Mouse (Mus musculus) layer of hippocampus, adult 2 months (tissue): ENCODE data around the gene Cdc42. TPM values are rescaled to one million over a fixed set of nuclear protein-coding genes. Genes with fewer than 3 reads are reported as not detected.

Experiments
- DNase-seq, 2 experiments: peaks; one replicate each; pipeline ENCODE4 v3.0.0; 2022; ENCODE audit warnings: low spot score in 2 of 2
- H3K27ac ChIP-seq: fragments of 200-600 bp; 2 replicates; pipeline ENCODE4 v1.8.1; 2022
- H3K4me3 ChIP-seq: fragments of 200-600 bp; 2 replicates; pipeline ENCODE4 v1.8.1; 2022; ENCODE audit warnings: mild to moderate bottlenecking
- CTCF ChIP-seq: fragments of 200-600 bp; conservative IDR thresholded peaks from 2 replicates; pipeline ENCODE4 v1.8.1; 2022; ENCODE audit warnings: antibody characterized with exemption, mild to moderate bottlenecking, moderate library complexity
- total RNA-seq, 2 experiments: library from RNA; stranded (reverse); gene quantifications; 2 replicates each; pipeline ENCODE4 v1.2.3; 2021

Cdc42 gene
- total RNA-seq, 2 experiments from 2014 or later: 300 to 303 TPM

DNA sequence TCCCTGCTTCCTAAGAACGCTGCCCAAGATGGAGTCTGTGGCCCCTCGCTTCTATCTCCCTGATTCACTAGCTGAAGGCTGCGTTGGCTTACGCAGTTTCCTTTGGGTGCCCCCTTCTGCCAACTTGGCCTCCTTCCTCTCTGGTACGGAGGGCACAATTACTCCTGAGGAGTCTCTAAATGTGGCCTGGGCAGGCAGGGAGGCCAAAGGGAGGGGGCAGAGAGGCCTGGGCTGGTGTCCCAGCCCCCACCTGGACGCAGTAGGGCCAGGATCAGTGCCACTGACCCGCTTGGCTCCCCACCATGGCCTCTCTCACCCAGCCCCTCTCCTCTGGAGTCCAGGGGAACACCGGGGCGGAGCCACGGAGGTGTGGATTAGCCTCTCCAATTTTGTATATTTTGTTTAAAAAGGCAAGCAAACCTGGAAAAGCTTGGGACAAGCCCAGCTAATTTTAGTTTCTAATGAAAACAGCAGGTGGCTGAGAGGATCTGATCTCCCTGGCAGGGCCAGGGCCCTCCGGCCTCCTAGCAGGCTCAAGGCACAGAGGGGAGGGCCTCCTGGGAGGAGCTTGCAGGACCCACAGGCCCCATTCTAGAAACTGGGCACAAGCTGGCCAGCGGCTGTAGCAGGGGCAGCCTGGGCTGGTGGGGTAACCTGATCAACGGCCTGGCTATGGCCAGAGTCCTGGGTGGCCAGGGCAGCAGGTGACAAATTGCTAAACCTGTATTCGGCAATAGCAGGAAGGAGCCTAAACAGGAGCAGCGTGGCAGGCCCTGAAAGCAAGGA, 71.5 kb downstream of the Cdc42 start:
- DNase-seq: no peak
- TF ChIP-seq CTCF: no peak
- H3K27ac ChIP-seq: no peak overlapping the region
- H3K4me3 ChIP-seq: no peak overlapping the region

DNA sequence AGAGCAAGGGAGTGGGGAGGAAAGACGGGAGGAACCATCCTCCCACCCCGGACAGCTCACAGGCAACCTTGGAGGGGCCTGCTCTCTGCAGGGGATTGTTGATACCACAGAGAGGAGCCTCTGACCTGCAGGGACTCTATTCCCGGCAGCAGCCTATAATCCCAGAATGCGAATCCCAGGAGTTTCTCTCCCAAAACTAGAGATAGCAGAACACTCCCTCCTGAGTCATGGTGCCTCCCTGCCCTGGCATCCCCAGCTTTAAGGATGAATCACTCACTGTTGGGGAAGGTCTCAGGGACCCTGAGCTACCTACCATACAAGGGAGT, 74.2 kb downstream of the Cdc42 start:
- Histone ChIP-seq H3K27ac (no peak overlapping the region), H3K4me3 (no peak overlapping the region)
- no peak for TF ChIP-seq CTCF

DNA sequence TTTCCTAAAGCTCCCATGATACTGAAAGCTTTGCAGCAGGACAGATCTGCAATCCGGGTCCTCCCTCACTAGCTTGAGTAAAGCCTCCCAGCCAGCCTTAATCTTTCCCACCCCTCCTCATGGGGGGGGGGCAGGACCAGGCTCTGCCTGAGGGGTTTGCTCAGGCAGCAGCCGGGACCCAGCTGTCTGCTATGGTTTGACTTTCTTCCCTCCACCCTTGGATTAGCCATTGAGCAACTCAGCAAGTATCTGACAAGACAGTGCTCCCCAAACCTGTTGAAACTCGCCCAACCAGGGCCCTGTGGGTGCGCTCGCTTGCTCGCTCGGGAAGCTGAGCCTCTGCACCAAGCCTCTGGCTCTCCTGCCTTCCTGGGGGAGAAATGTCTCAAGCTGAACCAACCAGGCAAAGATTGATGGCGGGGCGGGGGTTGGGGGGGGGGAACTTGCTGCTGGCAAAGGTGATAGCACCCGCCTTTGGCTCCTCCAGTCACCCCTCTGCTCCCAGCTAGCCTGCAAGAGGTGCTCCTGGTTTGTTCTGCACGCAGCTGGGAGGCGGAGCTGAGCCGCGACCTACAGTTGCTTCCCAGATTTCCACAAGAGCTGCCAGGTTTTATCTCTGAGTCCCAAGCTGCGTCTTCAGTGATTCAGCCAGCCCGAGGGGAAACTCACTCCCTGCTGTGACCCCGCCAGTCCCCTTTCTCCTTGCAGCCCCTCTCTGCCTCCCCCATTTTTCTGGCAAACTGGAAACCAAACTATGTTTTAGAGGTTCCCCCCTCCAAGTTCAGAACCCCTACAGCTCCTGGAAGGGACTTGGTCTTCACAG, 74.7 kb downstream of the Cdc42 start:
- Histone ChIP-seq H3K4me3 (no peak overlapping the region), H3K27ac (no peak overlapping the region)
- no peak for TF ChIP-seq CTCF
- DNase-seq: no peak

More for the DNA sequence above, 74.2 kb downstream of the Cdc42 start:
- no peak for DNase-seq

DNA sequence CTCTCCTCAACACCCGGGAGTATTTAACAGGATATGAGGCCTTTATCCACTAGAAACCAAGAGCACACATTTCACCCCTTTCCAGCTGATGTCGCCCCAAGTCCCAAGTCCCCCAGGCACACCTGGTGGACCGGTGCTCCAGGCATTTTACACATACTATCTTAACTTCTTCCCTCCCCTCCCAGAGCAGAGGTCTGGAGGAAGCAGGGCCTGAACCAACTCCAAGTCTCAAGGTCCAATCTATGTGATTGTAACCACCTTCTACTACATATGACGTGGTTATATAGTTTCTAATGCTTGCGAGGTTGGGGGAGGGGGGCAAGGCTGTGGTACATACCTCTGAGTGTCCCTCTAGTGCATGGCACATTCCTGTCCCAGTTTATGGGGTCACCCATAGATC, 75.4 kb downstream of the Cdc42 start:
- Histone ChIP-seq H3K4me3 (no peak overlapping the region), H3K27ac (no peak overlapping the region)
- DNase-seq: no peak
- TF ChIP-seq CTCF: no peak

DNA sequence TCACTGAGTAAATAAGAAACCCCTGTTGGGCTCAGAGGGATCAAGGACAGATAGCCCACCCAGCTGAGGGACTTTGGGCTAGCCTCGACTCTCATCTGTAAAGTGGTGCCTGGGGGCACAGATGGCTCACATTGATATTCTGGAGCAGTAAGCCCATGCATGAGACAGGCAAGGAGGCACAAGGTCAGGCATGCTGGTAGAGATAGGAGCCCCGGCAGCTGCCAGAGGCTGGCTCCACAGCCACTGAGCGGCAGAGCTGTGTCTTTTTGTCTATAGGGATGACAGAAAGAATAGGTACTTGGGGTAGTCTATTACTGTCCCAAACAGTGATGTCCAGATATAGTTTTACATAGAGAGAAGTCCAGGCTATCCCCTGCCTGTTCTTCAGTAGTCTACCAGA, 76.2 kb downstream of the Cdc42 start:
- no peak for DNase-seq
- Histone ChIP-seq H3K4me3 (no peak overlapping the region), H3K27ac (no peak overlapping the region)
- no peak for TF ChIP-seq CTCF

DNA sequence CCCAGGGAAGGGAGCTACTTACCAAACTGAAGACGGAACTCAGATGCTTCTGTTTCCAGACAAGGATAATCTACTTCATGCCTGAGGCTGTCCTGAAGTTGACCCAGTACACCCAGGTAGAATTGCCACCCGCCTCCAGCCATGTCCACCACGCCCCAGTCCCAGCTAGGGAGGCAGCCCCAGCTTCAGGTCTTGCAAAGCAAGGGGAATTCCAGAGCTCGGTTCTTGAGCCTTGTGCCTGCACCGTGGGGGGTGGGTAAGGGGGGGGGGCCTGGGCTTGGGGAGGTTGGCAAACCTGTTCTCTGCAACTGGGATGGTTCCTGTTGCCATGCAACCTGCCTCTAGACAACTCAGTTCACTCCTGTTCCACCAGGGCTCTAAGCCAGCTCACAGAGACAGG, 78.2 kb downstream of the Cdc42 start:
- H3K27ac ChIP-seq: no peak overlapping the region
- H3K4me3 ChIP-seq: no peak overlapping the region
- TF ChIP-seq CTCF: no peak
- DNase-seq: no peak

DNA sequence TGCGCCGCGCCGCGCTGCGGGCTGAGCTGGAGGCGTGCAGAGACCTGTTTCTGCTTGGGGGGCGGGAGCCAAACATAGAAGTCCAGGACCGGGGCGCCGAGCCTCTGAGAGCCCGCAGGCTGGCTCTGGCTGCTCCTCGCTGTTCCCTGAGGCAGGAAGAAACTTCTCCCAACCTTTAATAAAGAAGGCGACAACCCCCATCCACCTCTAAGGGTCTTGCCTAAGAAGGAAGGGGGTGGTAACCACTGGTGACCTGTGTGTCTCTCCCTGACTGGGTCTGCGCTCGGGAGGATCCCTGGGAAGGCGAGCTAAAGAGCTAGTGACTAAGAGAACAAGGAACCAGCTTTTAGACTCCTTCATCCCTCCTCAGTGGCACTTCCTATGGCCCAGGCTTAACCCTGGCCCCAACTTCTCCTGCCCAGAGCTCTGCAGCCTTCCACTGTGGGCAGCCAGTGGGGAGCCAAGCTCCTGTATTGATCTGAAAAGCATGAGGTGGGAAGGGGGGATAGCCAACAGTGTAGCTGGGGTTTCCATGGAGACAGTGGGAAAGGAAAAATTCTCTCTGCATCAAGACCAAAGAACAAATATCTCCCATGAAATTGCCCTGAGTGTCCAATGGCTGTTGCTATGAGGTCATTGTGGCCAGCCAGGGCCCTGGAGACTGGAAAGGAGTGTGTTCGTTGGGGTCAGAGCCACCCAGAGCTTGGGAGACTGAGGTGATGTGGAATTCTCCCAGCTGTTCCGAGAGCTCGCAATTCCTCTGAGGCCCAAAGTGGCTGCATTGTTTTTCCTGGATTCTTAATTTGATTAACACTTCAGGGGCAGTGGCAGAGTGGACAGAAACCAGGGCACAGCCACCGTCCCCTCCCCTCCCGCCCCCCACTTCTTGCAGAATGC, 79.1 kb downstream of the Cdc42 start:
- TF ChIP-seq CTCF: no peak
- peak overlapping the region; percentile 59 for H3K4me3 ChIP-seq
- no peak for DNase-seq
- H3K27ac ChIP-seq: peak overlapping the region; percentile 77

DNA sequence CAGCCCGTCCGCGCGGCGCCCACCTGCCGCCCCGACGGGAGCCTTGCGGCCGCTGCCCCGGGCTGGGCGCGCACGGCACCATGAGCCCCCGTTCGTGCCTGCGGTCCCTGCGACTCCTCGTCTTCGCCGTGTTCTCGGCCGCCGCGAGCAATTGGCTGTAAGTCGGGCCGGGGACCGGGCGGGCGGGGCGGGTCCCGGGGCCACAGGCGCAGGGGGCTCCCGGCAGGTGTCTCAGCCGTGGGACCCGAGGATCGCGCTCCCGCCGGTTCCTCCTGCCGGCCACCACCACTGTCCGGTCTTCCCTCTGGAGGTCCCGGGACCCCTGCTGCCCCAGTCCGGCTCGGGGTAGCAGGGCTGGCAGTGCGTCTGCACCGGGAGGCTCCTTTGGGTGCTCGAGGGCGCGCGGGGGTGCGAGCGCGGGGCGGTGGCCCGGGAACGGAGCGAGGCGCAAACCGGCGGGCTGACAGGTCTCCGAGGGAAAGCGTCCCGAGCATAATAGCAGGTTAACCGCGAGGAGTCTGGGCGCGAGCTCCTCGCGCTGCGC, 79.8 kb downstream of the Cdc42 start:
- TF ChIP-seq CTCF: no peak
- H3K4me3 ChIP-seq: peak overlapping the region; percentile 59
- no peak for DNase-seq
- H3K27ac ChIP-seq: peak overlapping the region; percentile 77

DNA sequence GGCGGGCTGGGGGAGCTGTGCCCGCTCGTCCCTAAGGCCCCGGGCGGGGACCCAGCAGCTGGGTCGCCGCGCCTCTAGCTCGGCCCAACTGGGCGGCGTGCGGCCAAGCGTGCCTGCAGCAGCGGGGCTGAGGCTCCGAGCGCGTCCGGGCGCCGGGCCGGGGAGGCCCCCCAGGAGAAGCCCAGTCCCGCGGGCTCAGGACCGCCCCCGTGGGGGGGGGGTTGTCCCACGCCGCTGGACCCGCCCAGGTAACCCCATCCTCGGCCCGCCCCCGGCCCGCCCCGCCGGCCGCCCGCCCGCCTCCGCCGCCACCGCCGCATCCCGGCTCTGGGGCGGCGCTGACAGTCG, 80.4 kb downstream of the Cdc42 start, which contains the start of gene Wnt4:
TSS of gene Wnt4 (plus strand) at position 324 of the 348 bp plus-strand sequence.
- no peak for DNase-seq
- TF ChIP-seq CTCF: peak; percentile 33; the same call in 1 of the 2 replicates
- Histone ChIP-seq H3K27ac (peak within 1 kb of the TSS; percentile 77), H3K4me3 (peak within 1 kb of the TSS; percentile 59)

DNA sequence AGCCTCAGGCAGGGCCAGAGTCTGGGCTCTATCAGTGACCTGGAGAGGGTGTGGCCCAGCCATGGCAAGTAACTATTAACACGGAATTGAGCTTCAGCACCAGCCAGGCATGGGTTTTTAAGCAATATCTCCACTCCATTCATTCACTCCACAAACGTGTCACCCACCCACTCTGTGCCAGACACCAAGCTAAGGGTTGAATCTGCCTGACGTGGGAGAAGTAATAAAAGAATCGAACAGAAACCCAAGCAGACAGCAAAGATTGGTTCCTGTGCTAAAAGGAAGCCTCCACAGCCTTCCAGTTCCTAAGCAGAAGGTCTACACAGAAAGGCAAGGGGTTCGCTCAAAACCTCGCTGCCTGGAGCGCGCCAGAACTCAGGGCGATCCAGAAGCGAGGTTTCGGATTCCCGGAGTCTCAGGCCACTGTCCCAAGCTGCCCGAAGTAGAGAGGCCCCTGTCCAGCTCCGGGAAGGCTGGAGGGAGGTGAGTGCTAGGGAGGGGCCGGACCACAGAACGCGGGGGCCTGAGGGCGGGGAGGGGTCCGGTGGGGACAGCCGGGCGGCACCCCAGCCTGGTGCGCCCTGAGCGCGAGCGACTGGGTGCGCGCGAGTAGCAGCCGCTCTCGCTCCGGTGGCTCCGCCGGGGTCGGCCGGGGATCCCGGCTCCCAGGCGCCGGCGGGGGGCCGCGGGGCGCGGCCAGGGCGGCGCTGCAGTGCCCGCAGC, 80.9 kb downstream of the Cdc42 start:
- no peak overlapping the region; the same call in 1 of the 2 replicates for H3K27ac ChIP-seq

DNA sequence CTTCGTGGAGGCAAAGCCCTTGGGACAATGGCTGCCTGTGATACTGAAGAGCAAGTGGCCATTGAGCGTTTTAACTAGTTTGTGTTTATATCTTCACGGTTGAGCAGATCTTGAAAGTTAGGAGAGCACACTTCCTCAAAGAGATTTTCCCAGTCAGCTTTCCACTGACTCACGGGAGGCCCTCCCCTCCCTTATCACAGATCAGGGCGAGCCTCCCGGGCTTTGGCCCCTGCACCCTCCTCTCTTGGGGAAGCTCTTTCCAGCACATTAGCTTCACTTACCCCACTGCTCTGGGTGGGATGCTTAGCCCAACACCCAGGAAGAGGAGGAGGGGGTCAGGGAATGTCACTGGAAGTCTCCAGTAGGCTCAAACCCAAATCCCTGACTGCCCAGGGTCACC, 83.2 kb downstream of the Cdc42 start:
- TF ChIP-seq CTCF: no peak
- Histone ChIP-seq H3K27ac (no peak overlapping the region), H3K4me3 (no peak overlapping the region)
- DNase-seq: no peak

More for the DNA sequence above, 80.9 kb downstream of the Cdc42 start:
- no peak for TF ChIP-seq CTCF
- peak overlapping the region; percentile 48 for H3K4me3 ChIP-seq
- DNase-seq: no peak

DNA sequence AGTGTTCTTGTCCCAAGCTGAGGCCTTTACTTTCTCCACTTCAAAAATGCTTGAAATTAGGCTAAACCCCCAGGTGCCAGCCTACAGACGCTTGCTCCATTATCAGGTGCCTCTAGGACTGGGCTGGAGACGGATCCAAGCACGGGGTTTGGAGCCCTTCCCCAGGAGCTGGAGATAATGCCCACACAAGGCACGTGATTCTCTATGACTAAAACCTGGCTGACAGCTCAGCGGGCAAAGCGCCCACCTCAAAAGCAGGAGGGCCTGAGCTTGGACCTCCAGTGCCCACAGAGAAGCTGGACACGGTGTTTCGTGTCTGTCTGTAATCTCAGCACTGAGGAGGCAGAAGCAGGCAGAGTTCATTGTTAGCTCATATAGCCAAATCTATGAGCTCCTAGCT, 85.7 kb downstream of the Cdc42 start:
- no peak overlapping the region for H3K4me3 ChIP-seq
- no peak for DNase-seq
- TF ChIP-seq CTCF: no peak
- no peak overlapping the region for H3K27ac ChIP-seq

Other genes starting within 250 kb of the Cdc42 start
- 1 to 10 TPM; 5.2 to 6.6 TPM for gene Wnt4, start 80.2 kb downstream of the Cdc42 start, total RNA-seq
- not detected for gene Cela3a, start 52.1 kb upstream of the Cdc42 start, total RNA-seq
- gene Cela3b, start 72.8 kb upstream of the Cdc42 start, total RNA-seq: not detected
- gene 1700013G24Rik, start 95.6 kb upstream of the Cdc42 start, total RNA-seq: not detected
- 1 to 10 TPM; 4.0 to 5.2 TPM for gene Hspg2, start 111.0 kb upstream of the Cdc42 start, total RNA-seq
- not detected for gene Ldlrad2, start 216.8 kb upstream of the Cdc42 start, total RNA-seq
- 100 to 1,000 TPM; 142 to 160 TPM for gene Usp48, start 236.0 kb upstream of the Cdc42 start, total RNA-seq